Mouse (Mus musculus) spleen, adult 2 months (tissue): Measurements from ENCODE around the gene Zc3h12c.

Experiments
- CTCF ChIP-seq: fragments of 200-500 bp; IDR thresholded peaks from 2 replicates; pipeline ENCODE4 v1.5.1; 2011; ENCODE audit warnings: mild to moderate bottlenecking, inconsistent platforms; ENCODE audit not compliant: insufficient read depth, insufficient read length, insufficient replicate concordance; ENCODE audit errors: extremely low read depth
- POLR2A ChIP-seq: fragments of 200-500 bp; IDR thresholded peaks from 2 replicates; pipeline ENCODE4 v1.6.1; 2011; ENCODE audit warnings: low read depth, low read length, inconsistent platforms

GRCm38 (mm10) chr9:52095666-52096065, 72.7 kb downstream of the Zc3h12c start:
- TF ChIP-seq CTCF (no peak), POLR2A (no peak)
